Mouse (Mus musculus) intestine, embryonic 16.5 days (tissue): ENCODE measurements around the gene Prrc2c. TPM values are rescaled to one million over a fixed set of nuclear protein-coding genes. Genes with fewer than 3 reads are reported as not detected.
"Not testable (repeated sequence)": the region's sequence is repeated elsewhere in the genome, so short reads cannot be mapped to it uniquely, and the experiment has no call there.

ENCODE experiments used
- ATAC-seq: fragments of 200-750 bp; cut with Nextera tagmentation; 2 replicates; pipeline ENCODE4 v1.8.0; 2017; ENCODE audit warnings: moderate TSS enrichment, moderate library complexity
- H3K27ac ChIP-seq: fragments of 300-500 bp; sonication (generic); 2 replicates; pipeline ENCODE4 v1.5.1; 2014; ENCODE audit warnings: mild to moderate bottlenecking, low read length
- H3K27me3 ChIP-seq: fragments of 300-500 bp; sonication (generic); replicated peaks from 2 replicates; pipeline ENCODE4 v1.6.1; 2014; ENCODE audit warnings: low read length, control low read depth, mixed read lengths; ENCODE audit not compliant: control insufficient read depth, insufficient read depth
- H3K36me3 ChIP-seq: fragments of 300-500 bp; sonication (generic); 2 replicates; pipeline ENCODE4 v1.6.1; 2014; ENCODE audit warnings: low read length, control low read depth; ENCODE audit not compliant: control insufficient read depth, insufficient read depth
- H3K4me1 ChIP-seq: fragments of 300-500 bp; sonication (generic); 2 replicates; pipeline ENCODE4 v1.6.1; 2014; ENCODE audit warnings: low read length, control low read depth, mixed read lengths; ENCODE audit not compliant: control insufficient read depth, insufficient read depth
- H3K4me2 ChIP-seq: fragments of 300-500 bp; sonication (generic); 2 replicates; pipeline ENCODE4 v1.6.1; 2014; ENCODE audit warnings: low read depth, low read length, control low read depth
- H3K4me3 ChIP-seq: fragments of 300-500 bp; sonication (generic); 2 replicates; pipeline ENCODE4 v1.5.1; 2014; ENCODE audit warnings: mild to moderate bottlenecking, low read length
- H3K9ac ChIP-seq: fragments of 300-500 bp; sonication (generic); 2 replicates; pipeline ENCODE4 v1.6.1; 2014; ENCODE audit warnings: low read depth, low read length
- H3K9me3 ChIP-seq: fragments of 300-500 bp; sonication (generic); 2 replicates; pipeline ENCODE4 v1.6.1; 2016; ENCODE audit warnings: low read length, control low read depth; ENCODE audit not compliant: control insufficient read depth
- WGBS: fragments of 180-500 bp; shearing (Covaris S2); extraction: QIAGEN DNeasy Blood & Tissue Kit; methylation state at CpG from one replicate; pipeline ENCODE4 v1.1.7; 2014; 5-methylcytosine and 5-hydroxymethylcytosine counted together
- microRNA-seq: library from miRNA; unstranded; fragments of <30 nt; microRNA quantifications from one replicate; pipeline ENCODE4, GENCODE M21; 2016
- polyA plus RNA-seq: library from polyadenylated mRNA; unstranded; fragments of >200 nt; fragmentation: Nextera tagmentation; extraction: Ambion mirVana; gene quantifications from 2 replicates; pipeline ENCODE4 v1.2.1, GENCODE M21; 2015

The Prrc2c gene
- polyA plus RNA-seq, 1 experiment from 2014 or later: 112 TPM

DNA sequence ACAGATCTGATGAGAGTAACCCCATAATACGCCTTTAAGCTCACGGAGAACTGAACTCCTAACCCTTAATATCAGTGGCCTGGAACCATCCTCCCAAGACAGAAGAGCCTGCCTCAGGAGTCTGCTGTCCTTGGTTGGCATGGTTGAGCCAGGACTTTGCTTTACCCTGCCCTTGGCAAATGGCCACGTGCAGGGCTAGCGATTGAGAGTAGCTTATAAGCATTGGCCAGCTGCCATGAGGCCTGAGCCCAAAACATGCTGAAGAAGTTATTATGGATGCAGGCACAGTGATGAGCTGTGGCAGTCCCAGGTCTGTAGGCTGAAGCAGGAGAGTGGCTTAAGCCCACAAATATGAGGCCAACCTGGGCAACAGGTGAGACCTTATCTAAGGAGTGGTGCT lies 112.5 kb downstream of the Prrc2c start:
- not testable (repeated sequence) for H3K27ac ChIP-seq, H3K4me3 ChIP-seq, H3K9ac ChIP-seq, H3K4me1 ChIP-seq, H3K4me2 ChIP-seq, H3K27me3 ChIP-seq, H3K9me3 ChIP-seq, ATAC-seq, H3K36me3 ChIP-seq
- 81% methylated on average over 4 of the region's 4 CpGs for WGBS

DNA sequence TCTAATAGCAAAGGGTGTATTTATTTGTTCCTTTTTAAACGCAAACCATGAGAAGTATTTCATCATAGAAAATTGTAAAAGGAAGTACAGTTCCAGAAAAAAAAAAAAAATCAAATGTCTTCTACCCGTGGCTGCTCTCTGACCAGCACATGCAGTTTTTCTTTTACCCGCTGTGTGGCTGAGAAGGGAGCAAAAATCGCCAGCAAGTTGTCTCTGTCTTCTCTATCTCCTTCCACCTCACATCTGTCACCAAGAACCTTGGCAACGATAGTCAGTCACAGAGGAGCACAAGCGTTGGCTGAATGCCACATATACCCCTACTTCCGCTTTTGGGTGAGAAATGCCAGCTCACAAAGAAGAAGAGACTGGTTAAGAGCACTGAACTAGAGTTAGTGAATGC lies 115.1 kb downstream of the Prrc2c start:
- ATAC-seq: no peak
- Histone ChIP-seq H3K4me3 (no peak overlapping the region), H3K27me3 (no peaks in the 10 kb centered on the region), H3K27ac (no peak overlapping the region), H3K9me3 (no peaks in the 10 kb centered on the region), H3K4me1 (0 out of 2 replicates have a peak, but pooled peaks cover 4% of the 10 kb centered on the region), H3K9ac (no peak overlapping the region), H3K4me2 (no peak overlapping the region), H3K36me3 (no peaks in the 10 kb centered on the region)
- 44% methylated on average over 7 of the region's 7 CpGs for WGBS

DNA sequence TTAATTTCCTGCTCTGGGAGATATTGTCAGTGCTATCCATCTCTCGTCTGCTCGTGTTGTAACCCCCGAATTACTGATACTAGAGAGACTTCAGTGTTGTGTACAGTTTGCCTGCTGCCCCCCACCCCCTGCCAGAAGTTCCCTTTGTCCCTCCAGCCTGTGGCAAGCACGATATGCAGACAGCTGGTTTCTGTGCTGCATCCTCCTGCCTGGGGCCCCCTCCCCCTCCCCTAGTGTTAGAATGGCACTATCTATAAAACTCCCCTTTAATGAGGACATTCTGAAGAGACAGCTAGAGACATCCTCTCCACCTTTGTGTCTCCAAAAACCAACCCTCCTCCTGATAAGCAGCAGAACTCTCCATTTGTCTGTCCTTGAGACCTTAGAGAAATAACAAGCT lies 116.5 kb downstream of the Prrc2c start:
- H3K4me1 ChIP-seq: 0 out of 2 replicates have a peak, but pooled peaks cover 4% of the 10 kb centered on the region
- no peaks in the 10 kb centered on the region for H3K27me3 ChIP-seq
- H3K27ac ChIP-seq: no peak overlapping the region
- H3K9me3 ChIP-seq: no peaks in the 10 kb centered on the region
- no peak for ATAC-seq
- 27% methylated on average over 4 of the region's 4 CpGs for WGBS
- no peak overlapping the region for H3K4me3 ChIP-seq
- H3K36me3 ChIP-seq: no peaks in the 10 kb centered on the region
- no peak overlapping the region for H3K9ac ChIP-seq
- no peak overlapping the region for H3K4me2 ChIP-seq

Small RNAs within 50 kb of the gene (microRNA-seq; reads per million reads assigned to microRNA genes)
- 0.68 reads per million for gene Gm27616

Other genes with a start within 250 kb of the Prrc2c start
- 17.8 and 18.5 TPM in 2 replicates for gene Mettl13, start 192.0 kb downstream of the Prrc2c start, polyA plus RNA-seq
- 43.5 and 46.4 TPM in 2 replicates for gene Vamp4, start 170.0 kb downstream of the Prrc2c start, polyA plus RNA-seq
- gene Myoc, start 101.4 kb downstream of the Prrc2c start, polyA plus RNA-seq: 0.06 and 0.18 TPM in 2 replicates
- gene Myocos, start 82.3 kb downstream of the Prrc2c start, polyA plus RNA-seq: not detected in 2 replicates
- 11.7 and 13.0 TPM in 2 replicates for gene Fmo4, start 73.4 kb upstream of the Prrc2c start, polyA plus RNA-seq
- 12.8 and 14.6 TPM in 2 replicates for gene Fmo1, start 126.1 kb upstream of the Prrc2c start, polyA plus RNA-seq
- 2.1 and 3.4 TPM in 2 replicates for gene Fmo2, start 158.2 kb upstream of the Prrc2c start, polyA plus RNA-seq
- not detected in 2 replicates for gene Fmo6, start 197.0 kb upstream of the Prrc2c start, polyA plus RNA-seq
- gene Fmo3, start 244.0 kb upstream of the Prrc2c start, polyA plus RNA-seq: not detected in 2 replicates